Mouse (Mus musculus) Patski (cell line): ENCODE data around the gene Gm10837. TPM values are rescaled to one million over a fixed set of nuclear protein-coding genes. Genes with fewer than 3 reads are reported as not detected.

Experiments used
- ATAC-seq: fragments of 100-300 bp; one replicate; pipeline ENCODE4 v1.8.0; 2021
- CTCF ChIA-PET: fragments of 350-600 bp; sonication (Branson Sonifier 250); formaldehyde crosslinking; loops from one replicate; lab custom pipeline; 2022; ENCODE audit warnings: inconsistent platforms; lab: Charles Lee
- POLR2A ChIA-PET: fragments of 350-600 bp; sonication (Branson Sonifier 250); formaldehyde crosslinking; loops from one replicate; lab custom pipeline; 2022; ENCODE audit warnings: antibody characterized with exemption, inconsistent platforms; lab: Charles Lee
- DNase-seq: peaks from one replicate; pipeline ENCODE4 v3.0.0-alpha.2; 2011; ENCODE audit warnings: low read depth, low spot score
- H3K27me3 ChIP-seq: fragments of 371-371 bp; one replicate; pipeline ENCODE4 v1.5.1; 2021
- CTCF ChIP-seq: fragments of 100-300 bp; IDR thresholded peaks from one replicate; pipeline ENCODE4 v1.5.1; 2021
- in situ Hi-C: fragments of 300-500 bp; cut with MboI; formaldehyde crosslinking; loops from 3 replicates; pipeline ENCODE4 v1.11.1; 2018; ENCODE audit warnings: low pct_unique_long_range_greater_than_20kb, mixed read lengths
- polyA plus RNA-seq: library from polyadenylated mRNA; unstranded; gene quantifications from one replicate; pipeline ENCODE4 v1.2.3, GENCODE M21; 2021

The Gm10837 gene
- not detected for polyA plus RNA-seq

GRCm38 (mm10) chr14:122490441-122491328, at the start of gene Gm10837:
Gene Gm10837 (plus strand): TSS chr14:122490586.
- no peak for TF ChIP-seq CTCF
- ATAC-seq (no peak), DNase-seq (no peak)
- CTCF ChIA-PET, result interaction anchor here (1.2 kb wide), 1 partner anchor 10 kb away, joined by 3 read pairs; no protein-coding TSS in a partner anchor
- POLR2A ChIA-PET, result interaction anchor here (1.1 kb wide), 1 partner anchor 43 kb away, joined by 3 read pairs; no protein-coding TSS in a partner anchor
- H3K27me3 ChIP-seq, result peaks cover 4% of the 10 kb centered on the region
- in situ Hi-C loops, result no loop called here

- DNase-seq (no peak), ATAC-seq (no peak)
- in situ Hi-C loops, result loop anchor here (25.0 kb wide), 1 partner anchor 213 kb away; no protein-coding TSS in a partner anchor
- no peak for TF ChIP-seq CTCF
- H3K27me3 ChIP-seq, result no peaks in the 10 kb centered on the region
- POLR2A ChIA-PET, result no interaction called here
- CTCF ChIA-PET, result no interaction called here
Observed at GRCm38 (mm10) chr14:122449601-122450495, 40.5 kb upstream of the Gm10837 start.

GRCm38 (mm10) chr14:122450496-122451382, 39.6 kb upstream of the Gm10837 start, which contains the start of gene Gm5089:
Gene Gm5089 (minus strand): TSS chr14:122451115.
- POLR2A ChIA-PET, result no interaction called here

GRCm38 (mm10) chr14:122451551-122452145, 38.7 kb upstream of the Gm10837 start:
- no peaks in the 10 kb centered on the region for H3K27me3 ChIP-seq
- in situ Hi-C loops, result loop anchor here (25.0 kb wide), 1 partner anchor 214 kb away; no protein-coding TSS in a partner anchor
- no peak for ATAC-seq
- CTCF ChIA-PET, result no interaction called here
- TF ChIP-seq CTCF, result no peak
- DNase-seq, result no peak
- POLR2A ChIA-PET, result no interaction called here

More at GRCm38 (mm10) chr14:122450496-122451382, 39.6 kb upstream of the Gm10837 start, which contains the start of gene Gm5089:
- TF ChIP-seq CTCF, result no peak
- in situ Hi-C loops, result loop anchor here (25.0 kb wide), 1 partner anchor 213 kb away; no protein-coding TSS in a partner anchor
- ATAC-seq, result no peak
- no peak for DNase-seq
- CTCF ChIA-PET, result no interaction called here
- no peaks in the 10 kb centered on the region for H3K27me3 ChIP-seq

- H3K27me3 ChIP-seq, result no peaks in the 10 kb centered on the region
- CTCF ChIA-PET, result interaction anchor here (1.1 kb wide), 1 partner anchor 14 kb away, joined by 3 read pairs; no protein-coding TSS in a partner anchor
- in situ Hi-C loops, result loop anchor here (25.0 kb wide), 1 partner anchor 216 kb away; no protein-coding TSS in a partner anchor
- DNase-seq (no peak), ATAC-seq (no peak)
- POLR2A ChIA-PET, result interaction anchor here (0.6 kb wide), 1 partner anchor 10 kb away, joined by 3 read pairs; no protein-coding TSS in a partner anchor
- no peak for TF ChIP-seq CTCF
Observed at GRCm38 (mm10) chr14:122452701-122453387, 37.5 kb upstream of the Gm10837 start.

GRCm38 (mm10) chr14:122453388-122453995, 36.9 kb upstream of the Gm10837 start:
- ChIA-PET CTCF (interaction anchor here (0.8 to 1.1 kb wide), 2 partner anchors 12 to 15 kb away, joined by 3 read pairs; partner anchors contain the start of gene Zic5), POLR2A (no interaction called here)
- no peaks in the 10 kb centered on the region for H3K27me3 ChIP-seq
- DNase-seq, result no peak
- in situ Hi-C loops, result loop anchor here (25.0 kb wide), 1 partner anchor 216 kb away; no protein-coding TSS in a partner anchor
- peak; percentile 81 for ATAC-seq
- peak; percentile 54 for TF ChIP-seq CTCF

- peak; percentile 19 for ATAC-seq
- H3K27me3 ChIP-seq, result no peaks in the 10 kb centered on the region
- in situ Hi-C loops, result loop anchor here (25.0 kb wide), 1 partner anchor 217 kb away; no protein-coding TSS in a partner anchor
- TF ChIP-seq CTCF, result no peak
- no peak for DNase-seq
- POLR2A ChIA-PET, result no interaction called here
- CTCF ChIA-PET, result interaction anchor here (0.8 kb wide), 1 partner anchor 12 kb away, joined by 3 read pairs; the partner anchor contains the start of gene Zic5
Observed at GRCm38 (mm10) chr14:122453996-122454738, 36.2 kb upstream of the Gm10837 start.
